Mouse (Mus musculus) embryonic facial prominence, embryonic 11.5 days (tissue): Measurements from ENCODE around the gene Pkm. TPM values are rescaled to one million over a fixed set of nuclear protein-coding genes. Genes with fewer than 3 reads are reported as not detected.

Experiments used
- ATAC-seq: fragments of 200-750 bp; cut with Nextera tagmentation; replicated peaks from 2 replicates; pipeline ENCODE4 v1.8.0; 2017; ENCODE audit warnings: low read depth; ENCODE audit not compliant: insufficient number of reproducible peaks, low FRiP score, low TSS enrichment
- DNase-seq: peaks from one replicate; pipeline ENCODE4 v3.0.0-alpha.2; 2015; ENCODE audit warnings: low spot score
- H3K27ac ChIP-seq: fragments of 300-500 bp; sonication (generic); replicated peaks from 2 replicates; pipeline ENCODE4 v1.5.1; 2014; ENCODE audit warnings: mild to moderate bottlenecking, low read depth, low read length, control low read depth
- H3K27me3 ChIP-seq: fragments of 300-500 bp; sonication (generic); 2 replicates; pipeline ENCODE4 v1.6.1; 2014; ENCODE audit warnings: mild to moderate bottlenecking, low read length, moderate library complexity, mixed read lengths; ENCODE audit not compliant: control insufficient read depth, insufficient read depth
- H3K36me3 ChIP-seq: fragments of 300-500 bp; sonication (generic); replicated peaks from 2 replicates; pipeline ENCODE4 v1.6.1; 2014; ENCODE audit warnings: low read depth, mild to moderate bottlenecking, low read length, moderate library complexity, mixed read lengths; ENCODE audit not compliant: control insufficient read depth, insufficient read depth
- H3K4me1 ChIP-seq: fragments of 300-500 bp; sonication (generic); 2 replicates; pipeline ENCODE4 v1.6.1; 2014; ENCODE audit warnings: low read length, mixed read lengths; ENCODE audit not compliant: control insufficient read depth, insufficient read depth
- H3K4me2 ChIP-seq: fragments of 300-500 bp; sonication (generic); 2 replicates; pipeline ENCODE4 v1.6.1; 2014; ENCODE audit warnings: low read depth, mild to moderate bottlenecking, control low read depth, low read length, moderate library complexity
- H3K4me3 ChIP-seq: fragments of 300-500 bp; sonication (generic); 2 replicates; pipeline ENCODE4 v1.5.1; 2014; ENCODE audit warnings: low read depth, low read length, control low read depth
- H3K9ac ChIP-seq: fragments of 300-500 bp; sonication (generic); replicated peaks from 2 replicates; pipeline ENCODE4 v1.6.1; 2014; ENCODE audit warnings: mild to moderate bottlenecking, control low read depth, low read length
- H3K9me3 ChIP-seq: fragments of 300-500 bp; sonication (generic); replicated peaks from 2 replicates; pipeline ENCODE4 v1.6.1; 2016; ENCODE audit warnings: mild to moderate bottlenecking, low read length, inconsistent platforms, mixed read lengths; ENCODE audit not compliant: control insufficient read depth
- WGBS: fragments of 180-500 bp; shearing (Covaris S2); extraction: QIAGEN DNeasy Blood & Tissue Kit; methylation state at CpG from one replicate; pipeline ENCODE4 v1.1.7; 2014; 5-methylcytosine and 5-hydroxymethylcytosine counted together
- polyA plus RNA-seq: library from polyadenylated mRNA; unstranded; fragments of >200 nt; fragmentation: Nextera tagmentation; extraction: Ambion mirVana; gene quantifications from 2 replicates; pipeline ENCODE4 v1.2.1, GENCODE M21; 2014

Gene Pkm
- polyA plus RNA-seq: 1,805 and 1,941 TPM in 2 replicates

DNA sequence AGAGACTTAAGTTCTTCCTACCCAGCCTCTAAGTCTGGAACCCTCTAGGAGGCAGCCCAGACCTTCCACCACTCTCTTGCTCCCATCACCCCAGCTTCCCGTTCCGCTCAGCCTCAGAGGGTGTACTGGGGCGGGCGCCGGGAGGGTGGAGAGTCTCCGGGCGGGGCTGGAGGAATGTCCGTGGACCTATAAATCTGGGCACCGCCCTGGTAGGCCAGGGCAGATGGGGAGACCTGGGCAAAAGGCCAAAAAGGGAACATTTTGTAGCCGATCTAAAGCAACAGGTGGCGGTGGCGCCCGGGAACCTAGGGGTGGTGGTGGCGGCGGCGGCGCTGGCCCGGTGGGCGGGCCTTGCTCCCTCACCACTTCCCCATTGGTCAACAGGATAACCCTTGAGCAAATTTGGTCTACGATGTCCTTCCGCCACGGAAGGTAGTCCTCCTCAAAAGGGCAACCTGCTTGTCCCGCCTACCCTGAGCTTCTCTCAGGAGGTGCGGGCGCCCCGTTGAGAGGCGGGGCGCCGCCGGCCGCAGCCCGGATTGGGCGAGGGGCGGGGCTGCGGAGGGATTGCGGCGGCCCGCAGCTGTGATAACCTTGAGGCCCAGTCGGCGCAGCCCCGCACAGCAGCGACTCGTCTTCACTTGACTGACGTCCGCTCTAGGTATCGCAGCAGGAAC is at the start of gene Pkm:
TSS of gene Pkm (plus strand) at position 411 of the 677 bp plus-strand sequence.
- ATAC-seq: peak; percentile 91
- peak within 1 kb of the TSS; percentile 63 for H3K4me3 ChIP-seq
- H3K27me3 ChIP-seq: no peaks in the 10 kb centered on the region
- H3K27ac ChIP-seq: peak within 1 kb of the TSS; percentile 91
- 0% methylated on average over 34 of the region's 46 CpGs for WGBS
- H3K9ac ChIP-seq: peak within 1 kb of the TSS; percentile 78
- peak; percentile 99 for DNase-seq
- no peaks in the 10 kb centered on the region for H3K36me3 ChIP-seq
- peaks cover 2% of the 10 kb centered on the region; the same call in 1 of the 2 replicates for H3K4me1 ChIP-seq
- H3K9me3 ChIP-seq: no peaks in the 10 kb centered on the region
- peak within 1 kb of the TSS; percentile 81 for H3K4me2 ChIP-seq

GRCm38 (mm10) chr9:59610950-59611349 is 45.2 kb upstream of the Pkm start:
- Histone ChIP-seq H3K4me3 (no peak overlapping the region), H3K9me3 (no peaks in the 10 kb centered on the region), H3K4me1 (no peaks in the 10 kb centered on the region), H3K27me3 (no peaks in the 10 kb centered on the region), H3K36me3 (no peaks in the 10 kb centered on the region), H3K9ac (no peak overlapping the region), H3K4me2 (no peak overlapping the region), H3K27ac (no peak overlapping the region)
- no peak for ATAC-seq
- 88% methylated on average over 2 of the region's 2 CpGs for WGBS
- DNase-seq: no peak

- ATAC-seq (no peak), DNase-seq (no peak)
- H3K9ac ChIP-seq: no peak overlapping the region
- H3K4me2 ChIP-seq: no peak overlapping the region
- H3K4me1 ChIP-seq: no peaks in the 10 kb centered on the region
- H3K36me3 ChIP-seq: no peaks in the 10 kb centered on the region
- no peaks in the 10 kb centered on the region for H3K27me3 ChIP-seq
- H3K4me3 ChIP-seq: no peak overlapping the region
- no peaks in the 10 kb centered on the region for H3K9me3 ChIP-seq
- 88% methylated on average over 2 of the region's 2 CpGs for WGBS
- H3K27ac ChIP-seq: no peak overlapping the region
Measured at GRCm38 (mm10) chr9:59615797-59616196, 40.4 kb upstream of the Pkm start.

- Histone ChIP-seq H3K27ac (peak within 1 kb of the TSS; percentile 85), H3K9ac (peak within 1 kb of the TSS; percentile 93), H3K9me3 (no peaks in the 10 kb centered on the region), H3K36me3 (no peaks in the 10 kb centered on the region), H3K4me2 (peak within 1 kb of the TSS; percentile 53), H3K4me3 (peak within 1 kb of the TSS; percentile 89), H3K4me1 (no peaks in the 10 kb centered on the region), H3K27me3 (no peaks in the 10 kb centered on the region)
- ATAC-seq: peak; percentile 98
- WGBS: 2% methylated on average over 36 of the region's 36 CpGs
- DNase-seq: peak; percentile 99
Measured at GRCm38 (mm10) chr9:59616622-59617306, 39.4 kb upstream of the Pkm start, which contains the start of gene Parp6. Parp6 (plus strand) TSS chr9:59617284.

- H3K9me3 ChIP-seq: no peaks in the 10 kb centered on the region
- DNase-seq (no peak), ATAC-seq (no peak; the same call in 1 of the 2 replicates)
- WGBS: under 1% methylated on average over 50 of the region's 58 CpGs
- H3K27ac ChIP-seq: peak overlapping the region; percentile 85
- H3K36me3 ChIP-seq: no peaks in the 10 kb centered on the region
- no peaks in the 10 kb centered on the region for H3K27me3 ChIP-seq
- peak overlapping the region; percentile 93 for H3K9ac ChIP-seq
- H3K4me1 ChIP-seq: no peaks in the 10 kb centered on the region
- peak overlapping the region; percentile 53 for H3K4me2 ChIP-seq
- H3K4me3 ChIP-seq: peak overlapping the region; percentile 89
Measured at GRCm38 (mm10) chr9:59617307-59617973, 38.7 kb upstream of the Pkm start.

GRCm38 (mm10) chr9:59638372-59638771 is 17.8 kb upstream of the Pkm start:
- H3K9ac ChIP-seq: no peak overlapping the region
- ATAC-seq (no peak), DNase-seq (peak; percentile 29)
- H3K27ac ChIP-seq: no peak overlapping the region
- H3K36me3 ChIP-seq: peaks cover 5% of the 10 kb centered on the region
- H3K9me3 ChIP-seq: no peaks in the 10 kb centered on the region
- H3K4me3 ChIP-seq: no peak overlapping the region
- no peaks in the 10 kb centered on the region for H3K4me1 ChIP-seq
- H3K4me2 ChIP-seq: no peak overlapping the region
- WGBS: 88% methylated on average over 1 of the region's 1 CpGs
- H3K27me3 ChIP-seq: no peaks in the 10 kb centered on the region

DNA sequence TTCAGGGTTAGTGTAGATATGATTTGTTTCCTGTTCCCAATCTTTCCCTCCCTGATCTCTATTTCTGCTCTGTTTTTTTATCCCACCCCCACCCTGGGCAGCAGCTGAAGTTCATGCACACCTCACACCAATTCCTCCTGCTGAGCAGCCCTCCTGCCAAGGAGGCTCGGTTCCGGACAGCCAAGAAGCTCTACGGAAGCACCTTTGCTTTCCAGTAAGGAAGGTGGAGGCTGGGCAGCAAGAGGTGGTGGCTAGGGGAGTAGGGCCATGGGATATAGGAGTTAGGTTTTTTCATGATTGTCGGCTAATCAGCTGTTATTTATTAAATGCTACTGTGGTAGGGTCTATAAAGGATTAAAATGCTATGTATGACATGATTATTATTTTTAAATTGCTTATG is 16.2 kb upstream of the Pkm start:
- no peak overlapping the region for H3K9ac ChIP-seq
- H3K36me3 ChIP-seq: peaks cover 5% of the 10 kb centered on the region
- WGBS: 87% methylated on average over 4 of the region's 4 CpGs

More for the DNA sequence above, 16.2 kb upstream of the Pkm start:
- ATAC-seq (no peak), DNase-seq (no peak)
- Histone ChIP-seq H3K9me3 (no peaks in the 10 kb centered on the region), H3K4me2 (no peak overlapping the region), H3K27ac (no peak overlapping the region), H3K27me3 (no peaks in the 10 kb centered on the region), H3K4me1 (no peaks in the 10 kb centered on the region), H3K4me3 (no peak overlapping the region)
